Mouse (Mus musculus) C2C12 (cell line): Measurements from ENCODE around the gene Ndufa4l2. TPM values are rescaled to one million over a fixed set of nuclear protein-coding genes. Genes with fewer than 3 reads are reported as not detected.

Source experiments
- H3K27me3 ChIP-seq: one replicate; pipeline ENCODE4 v1.6.1; 2011; ENCODE audit not compliant: control insufficient read depth, insufficient read depth, insufficient read length
- H3K36me3 ChIP-seq: one replicate; pipeline ENCODE4 v1.6.1; 2011; ENCODE audit not compliant: control insufficient read depth, insufficient read depth
- H3K4me3 ChIP-seq: one replicate; pipeline ENCODE4 v1.5.1; 2011; ENCODE audit warnings: mild to moderate bottlenecking, control low read depth; ENCODE audit not compliant: poor library complexity, insufficient read depth, severe bottlenecking
- H3K79me2 ChIP-seq: one replicate; pipeline ENCODE4 v1.6.1; 2011; ENCODE audit not compliant: control insufficient read depth, insufficient read depth
- H3K79me3 ChIP-seq: one replicate; pipeline ENCODE4 v1.6.1; 2011; ENCODE audit warnings: low read depth, control low read depth
- H3ac ChIP-seq: one replicate; pipeline ENCODE3; 2011; ENCODE audit warnings: low read depth; ENCODE audit not compliant: control insufficient read depth, insufficient read length
- CEBPB ChIP-seq: IDR thresholded peaks from one replicate; pipeline ENCODE4 v1.6.1; 2011; ENCODE audit warnings: low read depth, mild to moderate bottlenecking, control low read depth, moderate library complexity
- CTCF ChIP-seq: IDR thresholded peaks from one replicate; pipeline ENCODE4 v1.5.1; 2011; ENCODE audit not compliant: control insufficient read depth, insufficient read depth, insufficient read length
- FOSL1 ChIP-seq: IDR thresholded peaks from one replicate; pipeline ENCODE4 v1.8.0; 2011; ENCODE audit warnings: mild to moderate bottlenecking, low read length; ENCODE audit not compliant: poor library complexity, insufficient read depth, severe bottlenecking
- MAX ChIP-seq: IDR thresholded peaks from one replicate; pipeline ENCODE4 v1.6.1; 2011; ENCODE audit warnings: mild to moderate bottlenecking, control low read depth
- MYOD1 ChIP-seq: IDR thresholded peaks from one replicate; pipeline ENCODE4 v1.6.1; 2011; ENCODE audit warnings: low read depth; ENCODE audit not compliant: control insufficient read depth, insufficient read length
- MYOG ChIP-seq: IDR thresholded peaks from one replicate; pipeline ENCODE4 v1.6.1; 2011; ENCODE audit not compliant: control insufficient read depth, insufficient read length; ENCODE audit errors: extremely low read depth
- USF1 ChIP-seq: IDR thresholded peaks from one replicate; pipeline ENCODE4 v1.6.1; 2011; ENCODE audit warnings: low read depth, mild to moderate bottlenecking, control low read depth, moderate library complexity
- polyA plus RNA-seq: library from polyadenylated mRNA; unstranded; fragments of >200 nt; fragmentation: generic; extraction: Trizol; gene quantifications from one replicate; pipeline ENCODE4 v1.2.1, GENCODE M21; 2012; ENCODE audit warnings: missing spikeins

Gene Ndufa4l2
- polyA plus RNA-seq, 1 experiment = 0.42 TPM

- TF ChIP-seq CTCF = peak; percentile 33
- no peak for TF ChIP-seq FOSL1
- Histone ChIP-seq H3K4me3 (no peak overlapping the region), H3K27me3 (peaks cover 18% of the 10 kb centered on the region), H3K79me2 (no peaks in the 10 kb centered on the region), H3ac (no peak overlapping the region), H3K79me3 (no peaks in the 10 kb centered on the region), H3K36me3 (peaks cover 30% of the 10 kb centered on the region)
Observed at GRCm38 (mm10) chr10:127536586-127537314, 22.0 kb downstream of the Ndufa4l2 start.

GRCm38 (mm10) chr10:127537854-127538583, 23.3 kb downstream of the Ndufa4l2 start:
- peaks cover 8% of the 10 kb centered on the region for H3K27me3 ChIP-seq
- TF ChIP-seq MAX (no peak), CTCF (peak; percentile 90)
- H3K36me3 ChIP-seq = peaks cover 42% of the 10 kb centered on the region
- H3K79me2 ChIP-seq = no peaks in the 10 kb centered on the region
- H3K79me3 ChIP-seq = no peaks in the 10 kb centered on the region
- H3ac ChIP-seq = no peak overlapping the region
- no peak overlapping the region for H3K4me3 ChIP-seq

- no peak for TF ChIP-seq CTCF
- H3K27me3 ChIP-seq = no peaks in the 10 kb centered on the region
- H3K79me3 ChIP-seq = no peaks in the 10 kb centered on the region
- no peaks in the 10 kb centered on the region for H3K79me2 ChIP-seq
- peaks cover 77% of the 10 kb centered on the region for H3K36me3 ChIP-seq
- no peak overlapping the region for H3K4me3 ChIP-seq
- no peak overlapping the region for H3ac ChIP-seq
Observed at GRCm38 (mm10) chr10:127541510-127541909, 26.7 kb downstream of the Ndufa4l2 start.

- Histone ChIP-seq H3K4me3 (no peak overlapping the region), H3K79me3 (no peaks in the 10 kb centered on the region), H3K36me3 (peaks cover 82% of the 10 kb centered on the region), H3ac (no peak overlapping the region), H3K79me2 (no peaks in the 10 kb centered on the region), H3K27me3 (no peaks in the 10 kb centered on the region)
- TF ChIP-seq CTCF = no peak
- TF ChIP-seq MAX = no peak
- no peak for TF ChIP-seq CEBPB
- TF ChIP-seq USF1 = no peak
- TF ChIP-seq MYOG = no peak
- no peak for TF ChIP-seq MYOD1
- no peak for TF ChIP-seq FOSL1
Observed at GRCm38 (mm10) chr10:127542084-127542483, 27.3 kb downstream of the Ndufa4l2 start.

GRCm38 (mm10) chr10:127542720-127543119, 28.0 kb downstream of the Ndufa4l2 start:
- peaks cover 86% of the 10 kb centered on the region for H3K36me3 ChIP-seq
- H3ac ChIP-seq = no peak overlapping the region
- H3K27me3 ChIP-seq = no peaks in the 10 kb centered on the region
- no peaks in the 10 kb centered on the region for H3K79me2 ChIP-seq
- H3K4me3 ChIP-seq = no peak overlapping the region
- no peaks in the 10 kb centered on the region for H3K79me3 ChIP-seq
- TF ChIP-seq MAX (no peak), MYOD1 (no peak), CEBPB (no peak), USF1 (no peak), MYOG (no peak), FOSL1 (no peak), CTCF (no peak)

- Histone ChIP-seq H3K36me3 (peaks cover 89% of the 10 kb centered on the region), H3K4me3 (no peak overlapping the region), H3K79me3 (no peaks in the 10 kb centered on the region), H3K27me3 (no peaks in the 10 kb centered on the region), H3K79me2 (no peaks in the 10 kb centered on the region), H3ac (no peak overlapping the region)
- TF ChIP-seq CEBPB = no peak
- TF ChIP-seq USF1 = peak; percentile 40
- TF ChIP-seq CTCF = no peak
Observed at GRCm38 (mm10) chr10:127543916-127544315, 29.1 kb downstream of the Ndufa4l2 start.
